Mouse (Mus musculus) liver, embryonic 14.5 days (tissue): ENCODE data around the gene Kcnh8.

Source experiments
- CTCF ChIP-seq: IDR thresholded peaks from 2 replicates; pipeline ENCODE4 v1.5.1; 2016; ENCODE audit warnings: antibody characterized with exemption, low read depth, control low read depth
- EP300 ChIP-seq: IDR thresholded peaks from 2 replicates; pipeline ENCODE4 v1.6.1; 2016; ENCODE audit warnings: antibody characterized with exemption, low read depth

- TF ChIP-seq CTCF (no peak), EP300 (no peak)
Measured at GRCm38 (mm10) chr17:52943966-52944365, 341.5 kb downstream of the Kcnh8 start.
